Mouse (Mus musculus): ENCODE data around the gene Sod1.

Sod1 gene

DNA sequence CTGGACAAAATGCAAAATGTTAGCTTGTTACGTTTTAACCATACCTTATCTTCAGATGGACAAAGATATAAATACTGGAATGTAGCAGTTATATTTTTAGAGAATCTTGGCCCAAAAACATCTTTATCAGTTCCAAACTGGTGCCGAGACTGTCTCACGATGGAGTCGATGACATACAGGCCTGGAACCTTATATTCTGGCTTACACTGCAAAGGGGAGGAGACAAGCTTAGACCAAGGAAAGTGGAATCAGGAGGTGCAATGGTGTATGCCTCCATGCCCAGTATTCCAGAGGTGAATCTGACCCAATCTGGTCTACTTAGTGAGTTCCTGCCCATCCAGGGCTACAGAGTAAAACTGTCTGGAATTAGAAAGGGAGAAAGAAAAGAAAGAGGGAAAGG is 39.5 kb downstream of the Sod1 start:
- DNase-seq: no peak

GRCm38 (mm10) chr16:90261791-90262190 is 41.2 kb downstream of the Sod1 start:
- no peak for DNase-seq

DNA sequence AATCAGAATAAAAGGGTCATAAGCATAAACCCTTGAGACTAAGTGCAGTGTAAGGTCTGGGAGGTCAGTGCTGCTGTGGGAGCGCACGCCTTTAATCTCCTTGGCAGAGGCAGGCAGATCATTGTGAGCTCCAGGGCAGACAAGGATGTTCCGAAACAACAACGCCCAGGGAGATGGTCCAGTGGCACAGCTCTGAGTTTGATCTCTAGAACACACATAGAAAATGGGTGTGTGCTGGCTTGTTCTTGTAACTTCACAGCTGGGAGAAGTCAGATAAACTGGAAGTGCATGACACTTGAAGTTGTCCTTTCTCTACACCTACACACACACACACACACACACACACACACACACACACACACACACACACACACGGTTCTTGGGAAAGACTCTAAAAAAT is 43.5 kb downstream of the Sod1 start:
- DNase-seq: no peak

- no peak for DNase-seq
These were observed 44.6 kb downstream of the Sod1 start for GRCm38 (mm10) chr16:90265106-90265505.

- no peak for DNase-seq
These were observed 46.0 kb downstream of the Sod1 start for GRCm38 (mm10) chr16:90266581-90266980.

GRCm38 (mm10) chr16:90275521-90275920 is 55.0 kb downstream of the Sod1 start:
- no peak for DNase-seq
